Mouse (Mus musculus) spleen, adult 12 weeks (tissue): ENCODE measurements around the gene Ndufb6.
A peak's percentile ranks its signal among the peaks of the same experiment; 100 is the strongest.
"Not testable (repeated sequence)": the region's sequence is repeated elsewhere in the genome, so short reads cannot be mapped to it uniquely, and the experiment has no call there.

Source experiments
- DNase-seq: peaks from one replicate; pipeline ENCODE4 v3.0.0; 2022; ENCODE audit warnings: low spot score

The Ndufb6 gene

GRCm38 (mm10) chr4:40279276-40279900 lies at the start of gene Ndufb6:
TSS of gene Ndufb6 (minus strand) at chr4:40279421.
- DNase-seq: peak; percentile 91

- DNase-seq: no peak
These were observed 47.9 kb upstream of the Ndufb6 start for GRCm38 (mm10) chr4:40327161-40327560.

GRCm38 (mm10) chr4:40324620-40325019 lies 45.4 kb upstream of the Ndufb6 start:
- no peak for DNase-seq

GRCm38 (mm10) chr4:40317404-40317803 lies 38.2 kb upstream of the Ndufb6 start:
- no peak for DNase-seq

GRCm38 (mm10) chr4:40313026-40313425 lies 33.8 kb upstream of the Ndufb6 start:
- DNase-seq: no peak

GRCm38 (mm10) chr4:40312213-40312612 lies 33.0 kb upstream of the Ndufb6 start:
- DNase-seq: no peak

GRCm38 (mm10) chr4:40310796-40311383 lies 31.7 kb upstream of the Ndufb6 start:
- DNase-seq: no peak

- no peak for DNase-seq
These were observed 30.5 kb upstream of the Ndufb6 start for GRCm38 (mm10) chr4:40309682-40310081.

- no peak for DNase-seq
These were observed 23.4 kb upstream of the Ndufb6 start for GRCm38 (mm10) chr4:40302445-40303125.

- DNase-seq: peak; percentile 22
These were observed 22.0 kb upstream of the Ndufb6 start for GRCm38 (mm10) chr4:40301076-40301789.

- DNase-seq: no peak
These were observed 19.9 kb upstream of the Ndufb6 start for GRCm38 (mm10) chr4:40299169-40299568.

- DNase-seq: not testable (repeated sequence)
These were observed 12.3 kb upstream of the Ndufb6 start for GRCm38 (mm10) chr4:40291511-40291910.

GRCm38 (mm10) chr4:40289046-40289445 lies 9.8 kb upstream of the Ndufb6 start:
- no peak for DNase-seq

GRCm38 (mm10) chr4:40287415-40287814 lies 8.2 kb upstream of the Ndufb6 start:
- DNase-seq: no peak

- DNase-seq: peak; percentile 34
These were observed 6.4 kb upstream of the Ndufb6 start for GRCm38 (mm10) chr4:40285582-40285981.

- peak; percentile 3 for DNase-seq
These were observed 343 bp downstream of the Ndufb6 start for GRCm38 (mm10) chr4:40278880-40279275.

- DNase-seq: peak; percentile 92
These were observed 9.7 kb downstream of the Ndufb6 start, which contains the start of the genes Smim27 and Topors for GRCm38 (mm10) chr4:40269430-40270032. TSS of gene Smim27 (plus strand) at chr4:40269579. TSS of gene Topors (minus strand) at chr4:40269850.

GRCm38 (mm10) chr4:40268835-40269234 lies 10.4 kb downstream of the Ndufb6 start:
- no peak for DNase-seq

- peak; percentile 78 for DNase-seq
These were observed 10.9 kb downstream of the Ndufb6 start for GRCm38 (mm10) chr4:40268204-40268813.

- DNase-seq: no peak
These were observed 11.5 kb downstream of the Ndufb6 start for GRCm38 (mm10) chr4:40267681-40268080.

GRCm38 (mm10) chr4:40264321-40264720 lies 14.9 kb downstream of the Ndufb6 start:
- DNase-seq: no peak
